In genomic region chr5:35305332-35305731, GRCm38 (mm10) we compare ENCODE assay signal across 18 mouse cellular contexts. TPM values are rescaled to one million over a fixed set of nuclear protein-coding genes. Genes with fewer than 3 reads are reported as not detected.
DNase-seq lines count a peak whose midpoint lies in the region; TF ChIP-seq lines count a peak whose summit lies in the region.
"Had no signal": no experiment of that assay in that cellular context is flagged by ENCODE, and none has a peak within 500 bp of the region (broad histone marks: within the 10 kb centered on the region; RNA-seq: fewer than 3 reads in every experiment).

No protein-coding gene starts in this region.

- no peak for TF ChIP-seq POLR2A in brain, embryonic 14.5 days (IDR thresholded peaks at IDR 0.05; ENCODE audit: borderline replicate concordance, extremely low read depth, insufficient read depth, insufficient read length, poor library complexity, severe bottlenecking)

- peak; percentile 28 to 29 for DNase-seq in layer of hippocampus, postnatal 36 days
- no peak for DNase-seq in layer of hippocampus, adult 8-10 months (ENCODE audit: low spot score in 2 of 2)
- DNase-seq in brain, embryonic 14.5 days (ENCODE audit: low read depth), result peak; percentile 51
- DNase-seq in cerebellum, adult 18-20 months, result peak; percentile 83 to 87
- DNase-seq in retina, adult 2 months (ENCODE audit: low read depth, low spot score), result peak; percentile 34
- no peak for DNase-seq in right cerebral cortex, adult 2 months (ENCODE audit: low spot score in 2 of 2)
- no peak for DNase-seq in kidney, adult 9 months
- DNase-seq: adrenal gland, adult 8-10 months; gastrocnemius, adult 2 months; heart, adult 2 months; heart, postnatal 10 days; kidney, postnatal 14 days; right cerebral cortex, postnatal 25 days had no signal

- TF ChIP-seq CTCF in brain, embryonic 14.5 days (IDR thresholded peaks at IDR 0.05; ENCODE audit: borderline replicate concordance, extremely low read depth, insufficient read depth, insufficient read length), result no peak

RNA-seq across cellular contexts. Expression of gene Adra2c, which starts 27.2 kb away (rescaled TPM):
- total RNA-seq in layer of hippocampus, postnatal 36 days (2021), result 10 to 100 TPM; 26.9 to 27.2 TPM
- total RNA-seq in layer of hippocampus, adult 8-10 months (2022), result 10 to 100 TPM; 19.5 to 27.9 (median 21.8) TPM
- 2.0 and 3.0 TPM in 2 replicates for polyA plus RNA-seq in brain, embryonic 14.5 days (2012; rRNA removed)
- polyA plus RNA-seq: G1E; intestine, embryonic 16.5 days; liver, embryonic 11.5 days; lung, embryonic 15.5 days; myocyte had no signal

Comparison
In these comparisons a context has a peak if more than half of its experiments do, and no peak if none do; other contexts are left out.
1. DNase-seq: peak in layer of hippocampus, postnatal 36 days (2 of 2), brain, embryonic 14.5 days (single experiment), cerebellum, adult 18-20 months (2 of 2) and retina, adult 2 months (single experiment); none in layer of hippocampus, adult 8-10 months (0 of 2), right cerebral cortex, adult 2 months (0 of 2) and kidney, adult 9 months (single experiment).